In the genomic region with DNA sequence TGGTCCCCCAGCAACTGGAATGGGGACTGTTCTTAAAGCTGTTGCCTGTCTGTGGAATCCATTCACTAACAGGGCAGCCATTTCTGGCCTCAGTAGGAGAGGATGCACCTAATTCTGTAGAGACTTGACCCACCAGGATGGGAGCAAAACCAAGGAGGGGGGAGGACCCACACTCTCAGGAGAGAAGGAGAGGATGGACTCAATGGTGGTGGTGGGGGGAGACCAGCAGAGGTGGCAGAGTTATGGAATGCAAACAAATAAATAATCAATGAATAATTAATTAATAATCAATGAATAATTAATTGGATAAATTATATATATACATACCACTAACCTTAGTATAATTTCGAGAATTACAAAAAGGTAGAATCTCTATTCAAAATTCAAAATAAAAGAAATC, we compare ENCODE assay signal across 21 mouse cellular contexts.
DNase-seq lines count a peak whose midpoint lies in the region; ATAC-seq and TF ChIP-seq lines count a peak whose summit lies in the region.
"Had no signal": no experiment of that assay in that cellular context is flagged by ENCODE, and none has a peak within 500 bp of the region (broad histone marks: within the 10 kb centered on the region; RNA-seq: fewer than 3 reads in every experiment).

No protein-coding gene starts in this region.

- no peak overlapping the region for H3K4me2 ChIP-seq in hindbrain, embryonic 11.5 days (replicated peaks; ENCODE audit: low read depth, low read length)
- H3K4me2 ChIP-seq in hindbrain, embryonic 13.5 days: no peak overlapping the region
- no peak overlapping the region for H3K4me2 ChIP-seq in midbrain, embryonic 12.5 days (replicated peaks)
- H3K4me2 ChIP-seq in midbrain, postnatal 0 days (ENCODE audit: low read depth, low read length, poor library complexity, severe bottlenecking): no peak overlapping the region
- H3K4me2 ChIP-seq in neural tube, embryonic 11.5 days (ENCODE audit: low read depth): no peak overlapping the region

- H3K9me3 ChIP-seq in hindbrain, embryonic 11.5 days (ENCODE audit: control insufficient read depth, low read length): no peaks in the 10 kb centered on the region
- H3K9me3 ChIP-seq in hindbrain, embryonic 13.5 days: no peaks in the 10 kb centered on the region
- no peaks in the 10 kb centered on the region for H3K9me3 ChIP-seq in midbrain, embryonic 12.5 days
- no peaks in the 10 kb centered on the region for H3K9me3 ChIP-seq in midbrain, postnatal 0 days (ENCODE audit: low read length)
- no peaks in the 10 kb centered on the region for H3K9me3 ChIP-seq in neural tube, embryonic 11.5 days (ENCODE audit: control insufficient read depth, low read length)
- H3K9me3 ChIP-seq: G1E had no signal

- no peaks in the 10 kb centered on the region for H3K4me1 ChIP-seq in hindbrain, embryonic 11.5 days (replicated peaks; ENCODE audit: control insufficient read depth, insufficient read depth, low read length)
- no peaks in the 10 kb centered on the region for H3K4me1 ChIP-seq in hindbrain, embryonic 13.5 days (replicated peaks)
- no peaks in the 10 kb centered on the region for H3K4me1 ChIP-seq in midbrain, embryonic 12.5 days
- no peaks in the 10 kb centered on the region for H3K4me1 ChIP-seq in midbrain, postnatal 0 days (ENCODE audit: insufficient read depth, low read length)
- H3K4me1 ChIP-seq in neural tube, embryonic 11.5 days (ENCODE audit: control insufficient read depth, insufficient read depth, low read length): no peaks in the 10 kb centered on the region

- H3K36me3 ChIP-seq in hindbrain, embryonic 11.5 days (ENCODE audit: control insufficient read depth, insufficient read depth, low read length): no peaks in the 10 kb centered on the region
- H3K36me3 ChIP-seq in hindbrain, embryonic 13.5 days: no peaks in the 10 kb centered on the region
- H3K36me3 ChIP-seq in midbrain, embryonic 12.5 days: no peaks in the 10 kb centered on the region
- H3K36me3 ChIP-seq in midbrain, postnatal 0 days (ENCODE audit: insufficient read depth, low read length): no peaks in the 10 kb centered on the region
- H3K36me3 ChIP-seq in neural tube, embryonic 11.5 days (ENCODE audit: control insufficient read depth, insufficient read depth, low read length): no peaks in the 10 kb centered on the region
- H3K36me3 ChIP-seq: G1E had no signal

- ATAC-seq in hindbrain, embryonic 11.5 days (ENCODE audit: low FRiP score): 0 out of 2 replicates have a peak, but pooled peaks have one; percentile 54
- ATAC-seq in hindbrain, embryonic 13.5 days (ENCODE audit: low FRiP score): no peak
- ATAC-seq in midbrain, embryonic 12.5 days (ENCODE audit: low FRiP score, low read depth): peak; percentile 23; the same call in 1 of the 2 replicates
- no peak; the same call in 1 of the 2 replicates for ATAC-seq in midbrain, postnatal 0 days (ENCODE audit: low FRiP score)
- peak; percentile 50; the same call in 1 of the 2 replicates for ATAC-seq in neural tube, embryonic 11.5 days (ENCODE audit: insufficient read depth, low FRiP score, low TSS enrichment)
- ATAC-seq: activated CD4-positive, CD25-positive, alpha-beta regulatory T cell, adult 4 months; CD4-positive, CD25-positive, alpha-beta regulatory T cell, adult 4 months; Patski had no signal

- no peak for TF ChIP-seq CTCF in midbrain, postnatal 0 days (IDR thresholded peaks at IDR 0.05)

- 76% methylated on average over 1 of the region's 1 CpGs for WGBS in hindbrain, embryonic 11.5 days
- WGBS in hindbrain, embryonic 13.5 days: 85% methylated on average over 1 of the region's 1 CpGs
- WGBS in midbrain, embryonic 12.5 days: 82% methylated on average over 1 of the region's 1 CpGs
- 82% methylated on average over 1 of the region's 1 CpGs for WGBS in midbrain, postnatal 0 days
- WGBS in neural tube, embryonic 11.5 days: 79% methylated on average over 1 of the region's 1 CpGs

- no peak for DNase-seq in hindbrain, embryonic 11.5 days (ENCODE audit: low spot score)
- DNase-seq in midbrain, postnatal 0 days (ENCODE audit: low spot score): no peak
- DNase-seq in neural tube, embryonic 11.5 days (ENCODE audit: low spot score): no peak
- DNase-seq in neural tube, embryonic 10.5 days (ENCODE audit: extremely low spot score, low spot score): no peak
- DNase-seq: adrenal gland, adult 2 months; adrenal gland, adult 8-10 months; adrenal gland, postnatal 10 days; adrenal gland, postnatal 14 days; adrenal gland, postnatal 25 days; adrenal gland, postnatal 36 days; B cell, adult 2 months; cerebellum, adult 11 months; cerebellum, adult 11-12 months; cerebellum, adult 18-20 months had no signal

- H3K4me3 ChIP-seq in hindbrain, embryonic 11.5 days (ENCODE audit: low read depth, low read length): no peak overlapping the region
- no peak overlapping the region for H3K4me3 ChIP-seq in hindbrain, embryonic 13.5 days
- no peak overlapping the region for H3K4me3 ChIP-seq in midbrain, embryonic 12.5 days
- no peak overlapping the region for H3K4me3 ChIP-seq in midbrain, postnatal 0 days (ENCODE audit: low read depth, low read length)
- no peak overlapping the region for H3K4me3 ChIP-seq in neural tube, embryonic 11.5 days (ENCODE audit: low read depth, low read length)

- no peak overlapping the region for H3K27ac ChIP-seq in hindbrain, embryonic 11.5 days (ENCODE audit: low read depth, low read length)
- no peak overlapping the region for H3K27ac ChIP-seq in hindbrain, embryonic 13.5 days
- H3K27ac ChIP-seq in midbrain, embryonic 12.5 days (replicated peaks): no peak overlapping the region
- no peak overlapping the region for H3K27ac ChIP-seq in midbrain, postnatal 0 days (ENCODE audit: low read depth, low read length)
- H3K27ac ChIP-seq in neural tube, embryonic 11.5 days (ENCODE audit: low read depth, low read length): no peak overlapping the region

- H3K9ac ChIP-seq in hindbrain, embryonic 11.5 days (ENCODE audit: low read depth, low read length): no peak overlapping the region
- no peak overlapping the region for H3K9ac ChIP-seq in hindbrain, embryonic 13.5 days
- no peak overlapping the region for H3K9ac ChIP-seq in midbrain, embryonic 12.5 days (replicated peaks)
- no peak overlapping the region for H3K9ac ChIP-seq in midbrain, postnatal 0 days (replicated peaks; ENCODE audit: low read length, poor library complexity, severe bottlenecking)
- no peak overlapping the region for H3K9ac ChIP-seq in neural tube, embryonic 11.5 days (ENCODE audit: low read length)

- H3K27me3 ChIP-seq in hindbrain, embryonic 11.5 days (ENCODE audit: control insufficient read depth, insufficient read depth, low read length): no peaks in the 10 kb centered on the region
- H3K27me3 ChIP-seq in hindbrain, embryonic 13.5 days: no peaks in the 10 kb centered on the region
- H3K27me3 ChIP-seq in midbrain, embryonic 12.5 days: no peaks in the 10 kb centered on the region
- H3K27me3 ChIP-seq in midbrain, postnatal 0 days (ENCODE audit: insufficient read depth, low read length): no peaks in the 10 kb centered on the region
- H3K27me3 ChIP-seq in neural tube, embryonic 11.5 days (ENCODE audit: control insufficient read depth, insufficient read depth, low read length): no peaks in the 10 kb centered on the region
- H3K27me3 ChIP-seq: CH12.LX, Patski had no signal

Comparison
In these comparisons a context has a peak if more than half of its experiments do, and no peak if none do; other contexts are left out.
1. ATAC-seq: peak in hindbrain, embryonic 11.5 days (single experiment), midbrain, embryonic 12.5 days (single experiment) and neural tube, embryonic 11.5 days (single experiment); none in hindbrain, embryonic 13.5 days (single experiment) and midbrain, postnatal 0 days (single experiment).